Mouse (Mus musculus): Measurements from ENCODE around the gene Kcnc2.
"Not testable (repeated sequence)": the region's sequence is repeated elsewhere in the genome, so short reads cannot be mapped to it uniquely, and the experiment has no call there.

Kcnc2 gene

DNA sequence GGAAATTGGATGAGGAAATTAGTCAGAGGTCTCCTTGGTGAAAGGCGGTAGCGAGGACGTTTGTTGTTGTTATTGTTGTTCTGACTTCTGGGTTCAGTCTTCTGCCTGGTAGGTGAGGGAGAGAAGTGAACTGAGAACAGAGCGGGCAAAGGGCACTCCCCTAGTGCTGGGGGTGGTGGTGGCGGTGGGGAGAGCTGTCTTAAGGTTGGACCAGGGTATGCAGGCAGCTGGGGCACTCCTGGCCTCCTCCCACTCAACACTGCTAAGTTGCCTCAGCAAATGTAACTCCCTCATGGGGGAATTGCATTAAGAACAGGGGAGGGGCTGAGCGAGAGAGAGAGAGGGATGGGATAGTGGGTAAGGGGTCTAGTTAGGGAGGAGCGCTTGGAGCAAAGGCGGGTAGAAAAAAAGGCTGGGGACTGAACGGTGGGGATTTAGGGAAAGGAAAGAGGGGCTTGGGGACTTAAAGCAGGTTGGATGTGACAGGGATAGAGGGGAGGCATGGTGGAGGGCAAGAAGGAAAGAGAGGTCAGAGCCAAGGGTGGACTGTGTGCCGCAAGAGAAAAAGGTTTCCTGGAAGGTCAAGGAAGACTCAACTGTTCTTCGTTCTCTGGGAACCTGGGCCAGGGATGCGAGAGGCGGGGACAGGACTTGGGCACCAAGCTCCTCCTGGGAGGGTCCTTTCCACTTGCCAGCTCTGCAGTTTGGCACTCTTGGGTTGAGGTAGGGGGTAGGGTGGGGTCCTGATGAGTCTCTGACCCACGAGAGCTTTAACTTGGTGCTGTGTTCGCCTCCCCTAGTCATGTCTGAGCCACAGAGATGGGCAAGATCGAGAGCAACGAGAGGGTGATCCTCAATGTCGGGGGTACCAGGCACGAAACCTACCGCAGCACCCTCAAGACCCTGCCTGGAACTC lies at the start of gene Kcnc2:
Gene Kcnc2 (plus strand): TSS at position 235 of the 916 bp plus-strand sequence.
- DNase-seq: no peak

DNA sequence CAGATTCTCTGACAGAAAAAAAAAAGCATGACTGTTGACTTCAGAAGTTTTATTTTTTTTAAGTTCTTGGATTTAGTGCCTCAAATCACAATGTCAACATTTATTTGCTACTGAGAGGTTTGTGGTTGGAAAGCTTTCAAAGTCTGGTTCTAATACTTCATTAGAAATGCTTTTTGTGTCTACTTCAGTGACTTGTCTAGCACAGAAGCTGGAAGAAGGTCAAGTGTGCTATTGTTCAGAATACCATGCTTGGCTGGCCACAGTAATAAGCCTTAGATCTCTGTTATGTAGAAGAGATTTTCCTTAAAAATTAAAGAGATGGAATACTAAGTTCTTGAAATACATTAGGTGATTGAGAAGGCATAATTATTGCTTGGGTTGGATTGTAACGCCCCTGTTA lies 43.8 kb upstream of the Kcnc2 start:
- DNase-seq: no peak

DNA sequence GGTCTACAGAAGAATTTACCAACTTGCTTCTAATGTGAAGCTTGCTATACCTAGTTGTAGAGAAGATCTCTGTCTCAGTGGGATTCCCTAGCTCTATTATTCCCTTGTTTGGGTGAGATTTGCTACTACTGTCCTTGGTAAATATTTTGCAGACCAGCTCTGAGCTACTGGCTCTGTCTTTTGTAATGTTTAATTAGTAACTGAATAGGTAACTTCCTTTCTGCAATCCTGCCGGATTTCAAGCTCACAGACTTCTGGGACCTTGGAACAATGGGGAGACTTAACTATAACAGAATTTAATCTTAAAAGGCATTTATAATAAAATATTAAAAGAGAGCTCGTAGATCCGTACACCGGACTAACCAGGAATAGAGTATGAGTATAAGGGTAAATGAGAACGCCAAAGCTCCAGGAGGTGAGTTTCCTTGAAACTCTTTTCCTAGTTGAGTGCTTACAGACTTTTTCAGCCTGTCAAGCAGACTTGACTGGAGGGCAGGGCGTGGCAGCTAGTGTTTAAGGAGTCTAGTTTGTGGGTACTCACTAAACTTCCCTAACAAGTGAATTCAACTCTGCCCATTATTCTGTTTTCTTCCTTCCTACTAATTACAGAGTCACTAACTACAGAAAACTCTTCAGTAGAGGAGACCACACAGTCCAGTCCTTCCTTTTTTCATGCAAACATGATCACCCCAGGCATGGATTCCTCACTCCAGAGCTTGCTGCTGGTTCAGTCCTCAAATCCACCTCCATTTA lies 41.7 kb upstream of the Kcnc2 start:
- not testable (repeated sequence) for DNase-seq

DNA sequence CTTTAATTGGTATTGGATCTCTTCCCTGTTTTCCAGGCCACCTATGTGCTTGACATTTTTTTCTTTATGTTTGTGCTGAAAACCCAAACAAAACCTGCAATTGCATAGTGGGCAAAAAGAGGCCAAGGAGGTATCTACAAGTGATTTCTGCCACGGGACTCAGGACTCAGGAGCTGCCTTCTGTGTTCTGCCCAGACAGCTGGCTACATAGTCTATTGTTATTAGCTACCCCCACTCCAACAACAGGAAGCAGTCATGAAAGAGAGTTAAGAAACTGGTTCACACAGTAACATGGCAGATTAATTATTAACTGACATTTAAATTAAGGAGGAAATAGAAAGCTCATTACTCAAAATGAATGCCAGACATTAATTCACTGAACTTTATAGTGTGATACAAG lies 38.2 kb upstream of the Kcnc2 start:
- not testable (repeated sequence) for DNase-seq

DNA sequence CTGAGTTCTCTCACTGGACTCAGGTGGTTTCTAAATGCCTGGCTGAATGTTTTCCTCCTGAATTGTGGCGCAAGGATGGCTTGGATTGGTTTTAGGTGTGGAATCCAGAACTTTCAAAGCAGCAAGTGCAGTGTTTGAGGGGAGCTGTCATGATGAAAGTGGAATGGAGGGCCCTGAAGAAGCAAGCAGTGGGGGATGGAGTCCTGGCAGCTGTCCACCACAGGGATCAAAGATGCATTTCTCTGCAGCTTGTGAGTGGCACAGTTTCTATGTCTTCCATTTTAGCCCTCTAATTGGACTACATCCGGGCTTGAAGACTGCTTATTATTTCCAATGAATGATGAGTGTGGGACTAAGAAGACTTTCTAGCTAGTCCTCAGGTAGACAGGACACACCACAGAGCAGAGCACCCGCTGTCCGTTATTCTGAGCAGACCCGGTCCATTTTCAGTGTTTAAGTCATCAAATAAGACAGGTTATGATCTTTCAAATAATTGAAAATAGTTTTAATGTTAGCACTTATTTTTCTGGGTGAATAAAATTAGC lies 35.5 kb upstream of the Kcnc2 start:
- not testable (repeated sequence) for DNase-seq

DNA sequence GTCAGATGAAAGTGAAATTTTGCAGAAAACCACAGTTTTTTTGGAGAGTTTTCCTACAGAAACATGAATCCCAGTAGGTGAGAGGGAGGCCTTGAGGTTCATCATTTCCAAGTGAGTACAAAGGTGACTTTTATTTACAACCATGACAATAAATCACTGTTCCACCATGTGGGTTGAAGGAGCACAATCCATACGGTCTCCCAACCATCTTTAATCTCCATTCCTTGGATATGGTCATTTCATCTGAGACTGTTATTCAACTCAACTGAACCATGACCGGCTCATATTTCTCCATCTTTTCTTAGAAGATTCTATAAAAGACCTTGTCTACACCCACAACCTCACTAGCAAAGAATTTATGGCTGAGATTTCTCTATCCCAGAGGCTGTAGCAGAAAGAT lies 22.6 kb upstream of the Kcnc2 start:
- DNase-seq: no peak

DNA sequence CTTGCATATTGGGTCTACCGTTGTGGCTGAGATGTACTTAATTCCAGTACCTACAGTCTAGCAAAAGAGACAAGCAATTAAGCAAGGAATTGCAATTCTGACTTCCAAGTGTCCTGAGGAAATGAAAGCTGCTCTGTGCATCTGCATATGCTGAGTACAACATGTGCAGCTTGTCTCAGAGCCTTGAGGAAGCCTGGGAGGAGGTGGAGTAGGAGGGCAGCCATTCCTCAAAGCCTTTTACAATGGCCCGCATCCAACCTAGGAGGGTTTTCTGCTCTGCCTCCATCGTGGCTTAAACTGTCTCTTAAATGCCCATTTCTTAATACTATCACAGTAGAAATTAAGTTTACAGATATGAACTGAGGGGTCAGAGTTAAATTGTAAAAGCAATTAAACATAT lies 7.5 kb upstream of the Kcnc2 start:
- DNase-seq: no peak

DNA sequence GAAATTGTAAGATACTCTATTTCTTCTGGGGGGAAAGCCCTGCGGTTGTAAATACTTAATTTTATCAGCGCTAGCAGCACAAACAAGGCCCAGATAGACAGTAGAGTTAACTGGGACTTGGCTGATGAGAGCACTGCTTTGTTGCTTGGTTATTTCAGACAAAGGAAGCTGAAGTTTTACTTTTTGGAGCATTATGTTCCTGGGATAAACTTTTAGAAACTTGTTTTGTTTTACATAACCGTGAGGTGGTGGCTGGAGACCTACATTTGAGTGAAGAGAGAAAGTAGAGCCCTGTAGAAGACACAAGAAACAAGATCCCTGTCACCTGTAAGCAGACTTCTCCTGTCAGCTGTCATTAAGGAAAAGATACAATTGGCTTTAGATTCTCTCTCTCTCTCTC lies 1.4 kb upstream of the Kcnc2 start:
- DNase-seq: no peak

DNA sequence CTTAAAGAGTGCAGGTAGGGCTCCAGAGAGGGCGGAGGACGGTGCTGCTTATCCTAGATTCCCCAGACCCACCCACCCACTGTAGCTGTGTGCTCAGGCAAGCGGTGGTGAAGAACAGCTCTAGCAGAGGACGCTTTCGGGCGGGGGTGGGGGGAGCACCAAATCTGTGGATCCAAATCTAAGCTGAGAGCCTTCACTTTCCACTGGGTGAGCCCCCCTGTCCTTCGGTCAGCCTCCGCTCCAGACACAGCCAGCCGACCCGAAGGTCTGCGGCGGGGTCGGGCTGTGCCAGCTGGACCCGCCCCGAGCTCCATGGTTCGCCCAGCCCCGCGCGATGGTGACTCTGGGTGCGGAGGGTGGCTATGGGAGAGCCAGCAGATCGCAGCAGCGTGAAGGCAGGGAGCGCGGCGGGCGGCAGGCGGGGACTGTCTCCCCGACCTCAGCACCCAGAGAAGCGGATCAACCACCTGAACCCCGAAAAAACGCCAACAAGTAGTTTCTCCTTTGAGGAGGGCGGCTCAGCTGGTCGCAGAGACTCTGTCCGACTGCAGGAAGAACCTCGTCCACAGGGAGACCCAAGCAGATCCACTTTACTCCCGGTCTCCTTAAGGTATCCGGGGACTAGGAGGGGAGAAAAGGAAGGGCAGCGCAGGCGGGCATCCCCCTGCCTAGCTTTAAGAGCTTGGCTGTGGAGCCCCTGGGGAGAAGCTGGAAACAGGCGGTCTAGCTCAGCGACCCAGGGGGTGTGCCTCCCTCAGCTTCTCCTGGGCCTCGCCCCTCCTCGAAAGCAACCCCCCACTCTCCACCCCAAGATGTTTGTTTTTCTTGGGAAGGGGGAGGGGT lies 761 bp upstream of the Kcnc2 start:
- peak in 1 of 2 experiments; percentile 2 for DNase-seq

DNA sequence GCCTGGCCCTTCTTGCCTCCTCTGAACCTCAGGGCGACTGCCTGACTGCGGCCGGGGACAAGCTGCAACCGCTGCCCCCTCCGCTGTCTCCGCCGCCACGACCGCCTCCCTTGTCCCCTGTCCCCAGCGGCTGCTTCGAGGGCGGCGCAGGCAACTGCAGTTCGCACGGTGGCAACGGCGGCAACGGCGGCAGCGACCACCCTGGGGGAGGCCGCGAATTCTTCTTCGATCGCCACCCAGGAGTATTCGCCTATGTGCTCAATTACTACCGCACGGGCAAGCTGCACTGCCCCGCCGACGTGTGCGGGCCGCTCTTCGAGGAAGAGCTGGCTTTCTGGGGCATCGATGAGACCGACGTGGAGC lies 863 bp downstream of the Kcnc2 start:
- DNase-seq: no peak

DNA sequence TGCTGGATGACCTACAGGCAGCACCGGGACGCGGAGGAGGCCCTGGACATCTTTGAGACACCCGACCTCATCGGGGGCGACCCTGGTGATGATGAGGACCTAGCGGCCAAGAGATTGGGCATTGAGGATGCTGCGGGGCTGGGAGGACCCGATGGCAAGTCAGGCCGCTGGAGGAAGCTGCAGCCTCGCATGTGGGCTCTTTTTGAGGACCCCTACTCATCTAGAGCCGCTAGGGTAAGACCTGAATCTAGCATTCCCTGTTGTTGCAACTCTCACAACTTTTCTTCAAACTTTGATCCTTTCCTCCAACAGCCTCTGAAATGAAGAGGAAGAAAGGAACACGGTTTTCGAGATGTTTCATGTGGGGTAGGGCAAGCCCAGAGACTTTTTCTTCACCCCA lies 1.2 kb downstream of the Kcnc2 start:
- no peak for DNase-seq

DNA sequence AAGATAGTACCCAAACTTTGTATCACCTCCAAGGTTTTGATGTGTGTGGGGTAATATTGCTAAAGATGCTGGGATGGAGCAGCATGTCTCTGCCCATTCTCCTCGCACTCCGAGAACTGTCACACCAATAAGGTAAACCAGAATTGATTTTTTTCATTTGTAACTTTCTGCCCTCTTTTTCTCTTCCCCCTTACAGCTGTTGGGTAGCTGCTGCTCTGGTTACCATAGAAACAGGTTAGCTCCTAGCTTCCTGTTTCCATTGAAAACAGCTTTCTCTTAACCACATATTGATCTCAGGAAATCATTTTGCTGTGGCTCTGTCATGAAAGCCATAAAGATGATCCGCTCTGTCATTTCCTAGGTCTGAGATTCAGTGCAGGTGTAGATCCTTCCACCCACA lies 7.1 kb downstream of the Kcnc2 start:
- no peak for DNase-seq

DNA sequence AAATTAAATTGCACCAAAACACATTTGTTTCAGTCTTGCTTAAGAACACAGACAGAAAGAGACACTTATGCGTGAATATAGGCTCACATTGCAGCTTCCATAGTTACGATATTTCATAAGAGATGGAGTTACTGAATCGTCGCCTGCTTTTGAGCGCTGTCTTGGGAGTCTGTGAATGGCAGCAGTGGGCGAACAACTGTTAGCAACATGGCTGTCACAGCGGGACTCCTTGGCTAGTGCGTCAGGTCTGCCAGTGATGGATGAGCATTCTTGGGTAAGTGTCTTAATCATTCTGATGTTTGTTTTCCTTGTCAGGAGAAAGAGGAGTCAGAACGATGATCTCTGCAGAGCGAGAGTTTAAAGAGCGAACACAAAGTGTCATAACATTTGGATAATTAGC lies 44.2 kb downstream of the Kcnc2 start:
- no peak for DNase-seq

DNA sequence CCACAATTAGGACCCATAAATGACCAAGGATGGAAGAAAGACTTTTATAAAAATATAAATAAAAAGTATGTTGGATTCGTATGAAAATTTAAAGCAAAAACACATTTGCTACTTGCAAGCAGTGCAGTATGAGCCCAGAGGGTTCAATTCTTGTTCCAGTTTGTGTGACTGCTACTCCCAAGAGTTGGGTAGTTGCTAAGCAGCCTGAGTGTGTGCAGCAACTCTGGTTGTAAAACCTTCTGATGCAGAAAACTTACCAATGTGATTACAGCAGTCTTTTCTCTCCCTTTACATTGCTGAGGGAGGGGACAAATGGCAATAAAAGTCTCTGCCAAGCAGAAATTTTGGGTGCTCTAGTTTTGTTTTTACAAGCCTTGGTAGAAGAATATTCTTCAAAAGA lies 46.9 kb downstream of the Kcnc2 start:
- no peak for DNase-seq

DNA sequence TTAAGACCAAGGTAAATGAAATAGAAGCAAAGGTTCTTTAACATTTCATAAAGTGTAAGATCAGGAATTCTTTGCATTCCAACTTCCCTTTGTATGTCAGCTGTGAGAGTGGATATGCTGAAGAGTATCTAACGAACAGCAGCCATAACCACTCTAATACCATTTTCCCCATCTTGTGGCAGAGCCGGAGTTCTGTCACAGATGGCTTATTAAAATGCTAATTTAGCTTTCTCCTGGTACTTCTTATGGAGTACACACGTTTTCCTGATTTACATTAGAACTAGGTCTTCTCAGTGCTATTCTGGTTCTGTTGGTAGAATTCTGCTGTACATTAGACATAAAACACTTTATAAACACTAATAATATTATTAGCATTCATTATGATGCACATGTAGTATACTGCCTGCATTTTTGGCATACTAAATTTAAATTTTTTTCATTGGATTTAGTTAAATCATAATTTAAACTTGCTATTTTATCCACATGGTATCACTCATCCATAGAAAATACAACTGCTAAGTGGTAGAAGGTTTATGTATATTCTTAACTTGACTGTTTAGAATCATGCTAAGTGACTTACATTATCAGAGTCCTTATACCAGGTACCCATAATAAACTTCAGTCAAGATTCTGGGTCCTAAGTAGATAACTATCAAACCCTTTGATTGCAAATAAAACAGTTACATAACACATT lies 86.9 kb downstream of the Kcnc2 start:
- no peak for DNase-seq

DNA sequence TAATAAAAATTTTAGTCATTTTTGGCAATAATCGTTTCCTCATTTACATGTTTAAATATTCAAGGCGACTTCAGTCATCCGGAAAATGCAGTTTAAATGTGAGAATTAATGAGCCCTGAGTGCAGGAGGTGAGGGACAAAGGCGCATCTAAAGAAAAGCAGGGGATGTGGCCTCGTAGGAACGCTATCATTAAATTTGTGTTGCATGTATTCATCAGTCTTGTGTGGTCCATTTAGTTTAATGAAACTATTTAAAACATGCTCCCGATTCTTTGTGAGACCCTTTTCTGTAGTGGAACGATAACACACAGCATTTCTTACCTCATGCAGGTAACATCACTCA lies 87.4 kb downstream of the Kcnc2 start:
- no peak for DNase-seq

DNA sequence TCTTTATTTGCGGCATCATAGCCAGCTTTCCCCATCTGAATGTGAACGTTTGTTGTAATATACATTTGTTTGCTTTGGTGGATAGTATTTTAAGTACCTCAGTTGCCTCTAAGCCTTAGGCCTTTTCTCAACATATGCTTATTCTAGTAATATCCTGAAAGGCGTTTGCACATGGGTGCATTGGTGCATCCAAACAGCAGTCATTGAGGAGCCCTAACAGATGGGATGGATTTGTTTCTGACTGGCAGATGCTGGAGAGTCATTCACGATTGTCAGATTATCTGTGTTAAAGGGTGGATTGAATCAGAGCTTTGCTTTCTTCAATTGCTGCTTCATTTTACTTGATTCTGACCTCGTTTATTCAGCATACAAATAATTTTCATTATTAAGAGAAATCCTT lies 89.8 kb downstream of the Kcnc2 start:
- no peak for DNase-seq

DNA sequence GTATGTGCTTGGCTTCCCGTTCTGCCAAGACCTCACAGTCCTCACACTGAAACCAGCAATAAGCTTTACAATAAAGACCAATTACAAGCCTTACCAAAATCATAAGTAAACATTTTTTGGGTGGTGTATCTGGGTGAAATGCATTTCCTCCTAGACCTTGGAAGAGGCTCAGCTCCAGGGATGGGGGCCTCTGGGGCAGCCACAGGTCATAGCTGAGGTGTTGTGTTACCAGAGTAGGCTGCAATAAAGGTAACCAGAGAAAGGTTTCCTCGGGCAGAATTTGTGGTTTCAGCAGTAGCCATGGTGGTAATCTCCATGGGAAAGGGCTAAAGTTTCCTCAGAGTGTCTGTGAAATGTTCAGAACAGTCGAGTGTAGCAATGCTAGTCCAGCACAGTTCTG lies 97.4 kb downstream of the Kcnc2 start:
- DNase-seq: no peak

DNA sequence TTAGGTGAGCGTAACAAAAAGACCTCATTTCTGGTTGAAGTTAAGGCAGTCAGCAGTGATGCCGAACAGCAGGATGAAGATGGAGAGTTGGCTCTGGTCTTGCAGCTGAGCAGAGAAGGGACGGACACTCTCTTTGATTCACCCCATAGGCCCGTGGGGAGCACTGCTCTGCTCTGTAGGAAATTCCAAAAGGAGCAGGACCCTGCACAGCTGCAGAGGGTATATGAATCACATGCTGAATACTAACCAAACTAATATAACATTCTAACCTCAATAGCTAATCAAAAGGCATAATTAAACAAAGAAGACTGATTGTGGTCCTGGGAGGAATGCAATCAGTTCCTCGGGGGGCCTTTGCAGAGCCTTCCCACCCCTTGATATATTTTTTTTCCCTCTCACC lies 106.2 kb downstream of the Kcnc2 start:
- no peak for DNase-seq

DNA sequence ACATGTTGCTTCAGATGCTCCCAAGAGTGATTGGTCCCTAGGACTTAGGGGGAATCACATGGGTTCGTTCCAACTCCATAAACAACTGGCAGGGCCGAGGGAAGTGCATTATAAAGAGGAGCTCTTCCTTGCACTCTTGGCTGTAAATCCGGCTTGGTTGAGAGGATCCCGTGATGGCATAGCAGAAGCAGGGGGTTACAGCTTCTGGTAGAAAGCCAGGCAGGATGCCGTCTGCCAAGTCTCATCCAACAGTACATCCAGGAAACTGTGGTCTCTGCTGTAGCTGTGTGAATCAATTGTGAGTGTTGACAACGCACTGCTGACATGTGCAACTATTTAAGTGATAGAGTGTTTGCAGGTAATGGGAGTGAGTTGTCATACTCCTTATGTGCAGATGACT lies 107.5 kb downstream of the Kcnc2 start:
- DNase-seq: no peak

DNA sequence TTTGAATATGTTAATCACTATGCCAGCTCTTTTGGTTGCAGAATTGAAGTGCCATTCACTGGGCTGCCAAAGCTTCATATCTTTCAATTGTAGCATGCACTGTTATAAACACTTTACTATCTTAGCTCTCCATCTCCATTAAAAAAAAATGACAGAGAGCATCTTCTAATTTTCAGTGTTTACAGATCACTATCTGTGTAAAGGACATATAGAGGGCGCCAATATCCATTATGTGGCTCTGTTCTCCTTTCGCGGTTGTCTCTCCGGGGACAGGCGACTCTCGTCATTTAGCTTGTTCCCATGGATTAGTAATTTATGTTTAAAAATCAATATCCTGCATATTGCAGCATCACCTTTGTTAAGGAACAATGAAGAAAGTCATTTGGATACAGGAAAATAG lies 109.7 kb downstream of the Kcnc2 start:
- no peak for DNase-seq

DNA sequence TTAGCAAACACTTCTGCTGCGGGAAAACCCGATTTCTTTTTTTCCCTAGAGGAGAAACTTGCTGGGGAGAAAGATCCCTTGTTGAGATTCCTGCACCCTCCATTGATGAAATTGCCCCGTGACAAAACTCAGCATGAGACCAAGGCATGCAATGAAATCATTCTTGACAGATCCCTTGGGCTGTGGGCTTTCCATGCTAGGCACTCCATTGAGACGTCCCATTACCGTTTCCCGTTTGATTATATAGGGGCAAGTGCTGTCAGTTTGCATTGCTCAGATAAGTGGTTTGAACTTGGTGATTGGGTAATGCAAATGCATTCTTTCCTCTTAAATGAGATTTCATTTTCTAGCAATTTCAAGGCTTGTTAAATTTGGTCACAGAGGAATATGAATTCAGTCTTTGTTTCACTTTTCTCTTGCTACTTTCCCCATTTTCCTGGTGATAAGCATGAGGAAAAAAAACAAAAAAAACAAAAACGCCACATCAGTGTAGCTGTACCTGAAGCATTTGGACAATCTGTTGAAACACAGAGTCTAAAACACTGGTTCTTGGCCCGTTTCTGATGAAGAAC lies 123.6 kb downstream of the Kcnc2 start:
- no peak for DNase-seq
